Mouse (Mus musculus): ENCODE measurements around the gene Lrrn4. TPM values are rescaled to one million over a fixed set of nuclear protein-coding genes. Genes with fewer than 3 reads are reported as not detected.

Lrrn4 gene
- polyA plus RNA-seq, 1 experiment from 2014 or later = 9.5 TPM

DNA sequence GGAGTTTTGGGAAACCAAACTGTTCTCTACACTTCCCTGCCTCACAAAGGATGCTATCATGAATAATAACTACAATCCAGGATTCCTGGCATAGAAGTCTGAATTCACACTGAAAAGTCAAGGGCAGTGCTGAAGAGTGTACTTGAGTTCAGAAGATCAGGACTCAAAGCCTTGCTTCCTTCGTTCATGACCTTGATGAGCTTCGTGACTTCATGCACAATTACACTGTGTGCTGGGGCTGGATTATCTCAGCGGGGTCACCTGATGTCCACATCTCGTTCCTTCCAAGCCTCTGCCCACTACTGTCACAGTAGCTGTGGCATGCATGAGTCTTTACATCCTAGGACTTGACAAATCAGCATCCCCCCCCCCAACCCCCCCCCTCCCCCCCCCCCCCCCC is 20.9 kb upstream of the Lrrn4 start:
- no peaks in the 10 kb centered on the region for H3K27me3 ChIP-seq (replicated peaks; ENCODE audit: control insufficient read depth, insufficient read depth, low read length)
- WGBS = 75% methylated on average over 4 of the region's 4 CpGs
- no peak for ATAC-seq
- H3K4me1 ChIP-seq (replicated peaks; ENCODE audit: control insufficient read depth, insufficient read depth, low read length) = no peaks in the 10 kb centered on the region
- H3K9me3 ChIP-seq (ENCODE audit: control insufficient read depth) = no peaks in the 10 kb centered on the region
- no peak overlapping the region for H3K4me3 ChIP-seq (ENCODE audit: low read depth, low read length)
- no peak for TF ChIP-seq CTCF (IDR thresholded peaks at IDR 0.05; ENCODE audit: low read depth)
- no peak overlapping the region for H3K9ac ChIP-seq (ENCODE audit: low read depth, low read length)
- no peak overlapping the region for H3K27ac ChIP-seq (ENCODE audit: low read depth, low read length)
- no peak overlapping the region for H3K4me2 ChIP-seq (replicated peaks; ENCODE audit: low read depth)
- peaks cover 21% of the 10 kb centered on the region for H3K36me3 ChIP-seq (ENCODE audit: control insufficient read depth, insufficient read depth)

DNA sequence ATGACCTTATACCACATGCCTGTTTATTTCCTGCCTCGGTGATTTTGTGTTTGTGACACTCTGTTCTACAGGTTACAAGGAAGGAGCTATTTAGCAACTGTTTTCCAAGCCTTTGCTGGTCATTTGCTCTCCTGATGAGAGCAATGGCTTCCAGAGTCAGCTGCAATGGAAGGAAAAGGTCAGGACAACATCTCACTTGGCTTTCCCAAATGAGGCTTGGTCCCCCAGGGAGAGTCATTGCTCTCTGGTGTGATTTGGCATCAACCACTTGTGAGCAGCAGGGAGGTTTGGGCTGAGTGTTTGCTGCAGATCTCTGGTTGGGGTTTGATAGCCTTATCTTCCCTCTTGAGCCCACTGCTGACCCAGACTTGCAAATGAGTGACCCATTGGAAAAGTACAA is 19.9 kb upstream of the Lrrn4 start:
- 90% methylated on average over 1 of the region's 1 CpGs for WGBS
- Histone ChIP-seq H3K9ac (ENCODE audit: low read depth, low read length) (no peak overlapping the region), H3K4me2 (replicated peaks; ENCODE audit: low read depth) (no peak overlapping the region), H3K9me3 (ENCODE audit: control insufficient read depth) (no peaks in the 10 kb centered on the region), H3K4me3 (ENCODE audit: low read depth, low read length) (no peak overlapping the region), H3K27ac (ENCODE audit: low read depth, low read length) (no peak overlapping the region), H3K36me3 (ENCODE audit: control insufficient read depth, insufficient read depth) (peaks cover 11% of the 10 kb centered on the region; the same call in 1 of the 2 replicates), H3K4me1 (replicated peaks; ENCODE audit: control insufficient read depth, insufficient read depth, low read length) (no peaks in the 10 kb centered on the region), H3K27me3 (replicated peaks; ENCODE audit: control insufficient read depth, insufficient read depth, low read length) (no peaks in the 10 kb centered on the region)
- ATAC-seq = no peak
- no peak for TF ChIP-seq CTCF (IDR thresholded peaks at IDR 0.05; ENCODE audit: low read depth)

GRCm38 (mm10) chr2:132898211-132898610 is 17.5 kb upstream of the Lrrn4 start:
- ATAC-seq = no peak
- Histone ChIP-seq H3K9me3 (ENCODE audit: control insufficient read depth) (no peaks in the 10 kb centered on the region), H3K4me3 (ENCODE audit: low read depth, low read length) (no peak overlapping the region), H3K4me2 (replicated peaks; ENCODE audit: low read depth) (no peak overlapping the region), H3K36me3 (ENCODE audit: control insufficient read depth, insufficient read depth) (no peaks in the 10 kb centered on the region), H3K27me3 (replicated peaks; ENCODE audit: control insufficient read depth, insufficient read depth, low read length) (no peaks in the 10 kb centered on the region), H3K9ac (ENCODE audit: low read depth, low read length) (no peak overlapping the region), H3K4me1 (replicated peaks; ENCODE audit: control insufficient read depth, insufficient read depth, low read length) (no peaks in the 10 kb centered on the region), H3K27ac (ENCODE audit: low read depth, low read length) (no peak overlapping the region)
- no peak for TF ChIP-seq CTCF (IDR thresholded peaks at IDR 0.05; ENCODE audit: low read depth)
- 27% methylated on average over 1 of the region's 1 CpGs for WGBS

- Histone ChIP-seq H3K4me3 (ENCODE audit: low read depth, low read length) (no peak overlapping the region), H3K4me2 (replicated peaks; ENCODE audit: low read depth) (no peak overlapping the region), H3K36me3 (ENCODE audit: control insufficient read depth, insufficient read depth) (no peaks in the 10 kb centered on the region), H3K4me1 (replicated peaks; ENCODE audit: control insufficient read depth, insufficient read depth, low read length) (no peaks in the 10 kb centered on the region), H3K27me3 (replicated peaks; ENCODE audit: control insufficient read depth, insufficient read depth, low read length) (no peaks in the 10 kb centered on the region), H3K9me3 (ENCODE audit: control insufficient read depth) (no peaks in the 10 kb centered on the region), H3K9ac (ENCODE audit: low read depth, low read length) (no peak overlapping the region), H3K27ac (ENCODE audit: low read depth, low read length) (no peak overlapping the region)
- 78% methylated on average over 5 of the region's 5 CpGs for WGBS
- no peak for ATAC-seq
- no peak for TF ChIP-seq CTCF (IDR thresholded peaks at IDR 0.05; ENCODE audit: low read depth)
Observed at GRCm38 (mm10) chr2:132893826-132894225, 13.1 kb upstream of the Lrrn4 start.

DNA sequence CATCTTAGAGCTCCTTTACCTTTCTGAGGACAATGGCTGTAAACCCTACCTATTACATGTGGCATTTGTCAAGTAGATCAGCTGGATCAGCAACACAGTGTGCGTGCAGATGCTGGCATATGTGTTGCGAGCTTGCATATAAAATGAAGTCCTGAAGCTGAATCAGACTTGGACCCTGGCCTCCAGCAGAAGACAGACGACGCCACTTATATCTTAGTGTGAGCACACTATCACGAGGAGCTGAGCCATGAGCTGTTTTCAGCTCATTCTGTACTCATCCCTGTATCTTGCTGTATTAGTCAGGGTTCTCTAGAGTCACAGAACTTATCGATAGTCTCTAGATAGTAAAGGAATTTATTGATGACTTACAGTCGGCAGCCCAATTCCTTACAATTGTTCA is 4.6 kb upstream of the Lrrn4 start:
- Histone ChIP-seq H3K9me3 (ENCODE audit: control insufficient read depth) (no peaks in the 10 kb centered on the region), H3K9ac (ENCODE audit: low read depth, low read length) (no peak overlapping the region), H3K4me1 (replicated peaks; ENCODE audit: control insufficient read depth, insufficient read depth, low read length) (no peaks in the 10 kb centered on the region), H3K4me3 (ENCODE audit: low read depth, low read length) (no peak overlapping the region), H3K36me3 (ENCODE audit: control insufficient read depth, insufficient read depth) (no peaks in the 10 kb centered on the region), H3K27me3 (replicated peaks; ENCODE audit: control insufficient read depth, insufficient read depth, low read length) (peaks cover 10% of the 10 kb centered on the region), H3K27ac (ENCODE audit: low read depth, low read length) (no peak overlapping the region), H3K4me2 (replicated peaks; ENCODE audit: low read depth) (no peak overlapping the region)
- WGBS = 83% methylated on average over 6 of the region's 7 CpGs
- no peak for TF ChIP-seq CTCF (IDR thresholded peaks at IDR 0.05; ENCODE audit: low read depth)
- ATAC-seq = peak; percentile 65; the same call in 1 of the 2 replicates

DNA sequence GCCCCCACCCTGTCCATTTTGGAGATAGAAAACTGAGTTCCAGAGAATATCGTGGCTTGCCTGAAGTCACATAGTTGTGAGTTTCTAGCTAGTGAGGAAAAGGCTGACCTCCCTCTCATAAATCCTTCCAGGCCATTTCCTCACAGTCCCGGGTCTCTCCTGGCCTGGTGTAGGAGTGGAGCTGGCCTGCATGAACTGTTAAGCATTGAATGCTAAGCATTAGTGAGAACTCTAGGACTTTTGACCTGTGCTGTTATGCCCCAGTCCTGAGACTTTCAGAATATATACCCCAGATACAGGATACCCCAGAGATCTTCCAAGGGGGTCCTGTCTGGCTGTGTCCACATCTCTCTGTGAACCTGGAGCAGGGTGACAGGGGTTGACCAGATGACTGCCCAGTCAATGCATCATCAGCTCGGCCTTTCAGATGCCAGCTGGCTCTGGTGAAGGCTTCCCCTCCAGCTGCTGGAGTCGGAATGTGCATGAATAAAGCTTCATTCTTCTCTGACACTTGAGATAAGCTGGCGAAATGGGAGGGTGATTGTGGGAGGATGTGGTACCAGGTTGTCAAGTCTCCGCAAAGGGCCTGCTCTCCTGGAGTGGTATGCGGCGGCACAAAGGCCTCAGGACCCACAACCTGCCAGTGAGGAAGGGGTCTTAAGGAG is 3.7 kb upstream of the Lrrn4 start:
- Histone ChIP-seq H3K4me2 (replicated peaks; ENCODE audit: low read depth) (no peak overlapping the region), H3K27me3 (replicated peaks; ENCODE audit: control insufficient read depth, insufficient read depth, low read length) (peaks cover 17% of the 10 kb centered on the region), H3K4me3 (ENCODE audit: low read depth, low read length) (no peak overlapping the region), H3K27ac (ENCODE audit: low read depth, low read length) (no peak overlapping the region), H3K4me1 (replicated peaks; ENCODE audit: control insufficient read depth, insufficient read depth, low read length) (no peaks in the 10 kb centered on the region), H3K36me3 (ENCODE audit: control insufficient read depth, insufficient read depth) (no peaks in the 10 kb centered on the region), H3K9me3 (ENCODE audit: control insufficient read depth) (no peaks in the 10 kb centered on the region), H3K9ac (ENCODE audit: low read depth, low read length) (no peak overlapping the region)
- ATAC-seq = no peak
- 60% methylated on average over 8 of the region's 8 CpGs for WGBS
- no peak for TF ChIP-seq CTCF (IDR thresholded peaks at IDR 0.05; ENCODE audit: low read depth)

All from intestine, postnatal 0 days (tissue).